Mouse (Mus musculus) C2C12 (cell line): ENCODE measurements around the gene Pdcd1lg2.

Experiments used
- CEBPB ChIP-seq: IDR thresholded peaks from one replicate; pipeline ENCODE4 v1.6.1; 2011; ENCODE audit warnings: low read depth, mild to moderate bottlenecking, control low read depth, moderate library complexity
- CTCF ChIP-seq: IDR thresholded peaks from one replicate; pipeline ENCODE4 v1.5.1; 2011; ENCODE audit not compliant: control insufficient read depth, insufficient read depth, insufficient read length

GRCm38 (mm10) chr19:29402621-29403020, 8.1 kb upstream of the Pdcd1lg2 start:
- TF ChIP-seq CEBPB (no peak), CTCF (no peak)
